Mouse (Mus musculus): ENCODE measurements around the gene Snrpd3. TPM values are rescaled to one million over a fixed set of nuclear protein-coding genes. Genes with fewer than 3 reads are reported as not detected.

Snrpd3 gene
- polyA plus RNA-seq, 1 experiment from 2014 or later: 141 TPM

DNA sequence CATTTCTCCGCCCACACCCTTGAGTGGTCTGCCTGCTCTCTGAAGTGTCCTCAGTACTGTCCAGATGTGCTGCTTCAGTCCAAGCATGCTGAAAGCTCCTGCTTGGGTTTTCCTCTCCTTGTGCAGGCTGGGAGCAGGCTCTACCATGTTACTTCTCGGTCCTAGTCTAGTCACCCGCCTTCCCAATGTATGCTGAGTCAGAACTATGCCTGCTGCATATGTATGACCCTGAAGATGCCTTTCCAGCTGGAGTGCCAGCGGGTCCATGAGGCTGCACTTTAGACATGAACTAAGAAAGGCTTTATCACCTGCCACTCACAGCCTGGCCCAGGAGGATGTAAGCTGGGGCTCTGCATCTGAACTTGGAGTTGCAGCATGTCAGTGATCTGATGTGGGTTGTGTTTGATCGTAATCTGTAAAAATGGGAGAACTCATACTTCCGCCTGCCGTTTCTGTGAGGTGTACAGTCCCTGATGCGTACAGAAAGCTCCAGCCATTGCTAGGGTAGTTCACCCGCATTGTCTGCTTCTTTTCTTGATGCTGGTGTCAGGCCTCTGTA is 14.3 kb downstream of the Snrpd3 start:
- H3K4me1 ChIP-seq (ENCODE audit: control insufficient read depth, insufficient read depth, low read length): no peaks in the 10 kb centered on the region
- no peak overlapping the region for H3K4me2 ChIP-seq (replicated peaks; ENCODE audit: low read depth, low read length)
- no peaks in the 10 kb centered on the region for H3K9me3 ChIP-seq (ENCODE audit: control insufficient read depth, low read depth, low read length)
- no peak overlapping the region for H3K4me3 ChIP-seq (ENCODE audit: low read depth, low read length)
- ATAC-seq (ENCODE audit: insufficient number of reproducible peaks, insufficient read depth, low FRiP score, low read depth): no peak
- 89% methylated on average over 9 of the region's 9 CpGs for WGBS
- no peak overlapping the region for H3K27ac ChIP-seq (ENCODE audit: low read length)
- H3K27me3 ChIP-seq (ENCODE audit: control insufficient read depth, insufficient read depth, low read length): no peaks in the 10 kb centered on the region
- H3K9ac ChIP-seq (replicated peaks; ENCODE audit: low read depth, low read length): no peak overlapping the region
- H3K36me3 ChIP-seq (ENCODE audit: control insufficient read depth, insufficient read depth, low read length): peaks cover 26% of the 10 kb centered on the region

GRCm38 (mm10) chr10:75534216-75534615 is 16.9 kb downstream of the Snrpd3 start:
- no peak overlapping the region for H3K27ac ChIP-seq (ENCODE audit: low read length)
- H3K9ac ChIP-seq (replicated peaks; ENCODE audit: low read depth, low read length): no peak overlapping the region
- 94% methylated on average over 8 of the region's 8 CpGs for WGBS
- H3K27me3 ChIP-seq (ENCODE audit: control insufficient read depth, insufficient read depth, low read length): no peaks in the 10 kb centered on the region
- no peak for ATAC-seq (ENCODE audit: insufficient number of reproducible peaks, insufficient read depth, low FRiP score, low read depth)
- H3K4me1 ChIP-seq (ENCODE audit: control insufficient read depth, insufficient read depth, low read length): no peaks in the 10 kb centered on the region
- peaks cover 26% of the 10 kb centered on the region for H3K36me3 ChIP-seq (ENCODE audit: control insufficient read depth, insufficient read depth, low read length)
- H3K9me3 ChIP-seq (ENCODE audit: control insufficient read depth, low read depth, low read length): no peaks in the 10 kb centered on the region
- no peak overlapping the region for H3K4me3 ChIP-seq (ENCODE audit: low read depth, low read length)
- H3K4me2 ChIP-seq (replicated peaks; ENCODE audit: low read depth, low read length): no peak overlapping the region

DNA sequence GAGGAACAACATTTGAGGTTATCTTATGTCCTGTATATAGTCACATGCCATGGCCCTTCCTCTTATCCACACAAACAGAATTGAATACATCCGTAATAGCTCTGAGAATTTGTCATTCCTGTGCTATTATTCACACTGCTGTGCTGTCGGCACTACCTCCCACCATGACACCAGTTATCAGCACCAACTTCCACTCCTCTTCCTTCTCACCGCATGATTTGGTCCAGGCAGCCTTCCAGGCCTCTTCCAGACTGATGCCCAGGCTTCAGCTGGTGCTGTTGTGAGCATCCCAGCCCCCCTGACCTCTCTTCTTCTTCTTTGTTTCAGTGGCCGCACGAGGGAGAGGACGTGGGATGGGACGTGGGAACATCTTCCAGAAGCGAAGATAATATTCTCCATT is 17.6 kb downstream of the Snrpd3 start:
- no peak overlapping the region for H3K27ac ChIP-seq (ENCODE audit: low read length)
- no peak overlapping the region for H3K9ac ChIP-seq (replicated peaks; ENCODE audit: low read depth, low read length)
- H3K4me3 ChIP-seq (ENCODE audit: low read depth, low read length): no peak overlapping the region
- no peaks in the 10 kb centered on the region for H3K27me3 ChIP-seq (ENCODE audit: control insufficient read depth, insufficient read depth, low read length)
- no peak overlapping the region for H3K4me2 ChIP-seq (replicated peaks; ENCODE audit: low read depth, low read length)
- H3K4me1 ChIP-seq (ENCODE audit: control insufficient read depth, insufficient read depth, low read length): no peaks in the 10 kb centered on the region
- no peaks in the 10 kb centered on the region for H3K9me3 ChIP-seq (ENCODE audit: control insufficient read depth, low read depth, low read length)
- 87% methylated on average over 8 of the region's 8 CpGs for WGBS
- H3K36me3 ChIP-seq (ENCODE audit: control insufficient read depth, insufficient read depth, low read length): peaks cover 26% of the 10 kb centered on the region
- ATAC-seq (ENCODE audit: insufficient number of reproducible peaks, insufficient read depth, low FRiP score, low read depth): no peak

DNA sequence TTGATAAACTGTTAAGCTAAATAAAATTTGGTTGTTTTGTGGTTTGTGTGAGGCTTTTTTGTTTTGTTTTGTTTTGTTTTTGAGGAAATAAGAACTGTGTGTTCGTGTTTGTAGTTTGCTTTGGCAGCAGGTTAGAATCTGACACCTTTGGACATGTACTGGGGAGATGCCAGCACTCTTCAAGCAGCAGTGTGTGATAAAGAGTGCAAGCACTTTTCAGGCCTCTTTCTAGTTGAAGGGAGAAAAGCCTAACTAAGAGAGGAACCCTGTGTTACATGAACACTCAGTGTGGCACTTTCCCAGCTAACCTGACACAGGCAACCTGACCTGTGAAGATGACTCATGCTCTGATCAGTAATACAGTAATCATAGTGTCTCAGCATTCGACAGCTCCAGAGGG is 18.1 kb downstream of the Snrpd3 start:
- peaks cover 26% of the 10 kb centered on the region for H3K36me3 ChIP-seq (ENCODE audit: control insufficient read depth, insufficient read depth, low read length)
- H3K27me3 ChIP-seq (ENCODE audit: control insufficient read depth, insufficient read depth, low read length): no peaks in the 10 kb centered on the region
- H3K9me3 ChIP-seq (ENCODE audit: control insufficient read depth, low read depth, low read length): no peaks in the 10 kb centered on the region
- no peak overlapping the region for H3K4me2 ChIP-seq (replicated peaks; ENCODE audit: low read depth, low read length)
- 92% methylated on average over 2 of the region's 2 CpGs for whole genome bisulfite sequencing
- H3K4me1 ChIP-seq (ENCODE audit: control insufficient read depth, insufficient read depth, low read length): no peaks in the 10 kb centered on the region
- ATAC-seq (ENCODE audit: insufficient number of reproducible peaks, insufficient read depth, low FRiP score, low read depth): no peak
- H3K4me3 ChIP-seq (ENCODE audit: low read depth, low read length): no peak overlapping the region
- H3K27ac ChIP-seq (ENCODE audit: low read length): no peak overlapping the region
- no peak overlapping the region for H3K9ac ChIP-seq (replicated peaks; ENCODE audit: low read depth, low read length)

GRCm38 (mm10) chr10:75536123-75536522 is 18.8 kb downstream of the Snrpd3 start:
- Histone ChIP-seq H3K9ac (replicated peaks; ENCODE audit: low read depth, low read length) (no peak overlapping the region), H3K4me3 (ENCODE audit: low read depth, low read length) (no peak overlapping the region), H3K27me3 (ENCODE audit: control insufficient read depth, insufficient read depth, low read length) (no peaks in the 10 kb centered on the region), H3K9me3 (ENCODE audit: control insufficient read depth, low read depth, low read length) (no peaks in the 10 kb centered on the region), H3K4me1 (ENCODE audit: control insufficient read depth, insufficient read depth, low read length) (no peaks in the 10 kb centered on the region), H3K36me3 (ENCODE audit: control insufficient read depth, insufficient read depth, low read length) (peaks cover 26% of the 10 kb centered on the region), H3K27ac (ENCODE audit: low read length) (no peak overlapping the region), H3K4me2 (replicated peaks; ENCODE audit: low read depth, low read length) (no peak overlapping the region)
- 85% methylated on average over 5 of the region's 5 CpGs for WGBS
- ATAC-seq (ENCODE audit: insufficient number of reproducible peaks, insufficient read depth, low FRiP score, low read depth): no peak

DNA sequence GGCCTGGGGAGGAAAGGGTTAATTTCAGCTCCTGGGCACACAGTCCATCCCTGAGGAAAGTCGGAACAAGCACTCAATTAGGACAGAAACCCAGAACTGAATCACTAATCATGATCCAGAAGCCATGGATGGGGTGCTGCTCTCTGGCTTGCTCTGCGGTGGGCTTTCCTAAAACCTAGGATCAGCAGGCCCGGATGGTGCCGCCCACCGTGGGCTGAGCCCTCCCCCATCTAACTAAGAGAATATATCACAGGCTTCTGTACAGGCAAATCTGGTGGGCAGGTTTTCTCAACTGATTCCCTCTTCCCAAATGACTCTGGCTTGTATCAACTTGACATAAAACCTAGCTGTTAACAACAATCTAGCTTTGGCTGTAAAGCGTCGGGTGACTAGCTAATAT is 30.6 kb downstream of the Snrpd3 start:
- no peak overlapping the region for H3K27ac ChIP-seq (ENCODE audit: low read length)

GRCm38 (mm10) chr10:75548486-75548885 is 31.1 kb downstream of the Snrpd3 start:
- WGBS: 48% methylated on average over 14 of the region's 14 CpGs
- H3K27me3 ChIP-seq (ENCODE audit: control insufficient read depth, insufficient read depth, low read length): no peaks in the 10 kb centered on the region
- H3K9me3 ChIP-seq (ENCODE audit: control insufficient read depth, low read depth, low read length): peaks cover 5% of the 10 kb centered on the region; the same call in 1 of the 2 replicates
- H3K4me1 ChIP-seq (ENCODE audit: control insufficient read depth, insufficient read depth, low read length): 0 out of 2 replicates have a peak, but pooled peaks cover 2% of the 10 kb centered on the region
- H3K36me3 ChIP-seq (ENCODE audit: control insufficient read depth, insufficient read depth, low read length): no peaks in the 10 kb centered on the region
- H3K27ac ChIP-seq (ENCODE audit: low read length): no peak overlapping the region
- H3K9ac ChIP-seq (replicated peaks; ENCODE audit: low read depth, low read length): no peak overlapping the region
- ATAC-seq (ENCODE audit: insufficient number of reproducible peaks, insufficient read depth, low FRiP score, low read depth): no peak
- H3K4me2 ChIP-seq (replicated peaks; ENCODE audit: low read depth, low read length): peak overlapping the region; percentile 16; the same call in 1 of the 2 replicates
- H3K4me3 ChIP-seq (ENCODE audit: low read depth, low read length): no peak overlapping the region

More for the DNA sequence above, 30.6 kb downstream of the Snrpd3 start:
- H3K4me2 ChIP-seq (replicated peaks; ENCODE audit: low read depth, low read length): no peak overlapping the region
- no peak overlapping the region for H3K4me3 ChIP-seq (ENCODE audit: low read depth, low read length)
- WGBS: 48% methylated on average over 7 of the region's 7 CpGs
- no peak for ATAC-seq (ENCODE audit: insufficient number of reproducible peaks, insufficient read depth, low FRiP score, low read depth)
- H3K9ac ChIP-seq (replicated peaks; ENCODE audit: low read depth, low read length): no peak overlapping the region
- H3K27me3 ChIP-seq (ENCODE audit: control insufficient read depth, insufficient read depth, low read length): no peaks in the 10 kb centered on the region
- 0 out of 2 replicates have a peak, but pooled peaks cover 2% of the 10 kb centered on the region for H3K4me1 ChIP-seq (ENCODE audit: control insufficient read depth, insufficient read depth, low read length)
- peaks cover 5% of the 10 kb centered on the region; the same call in 1 of the 2 replicates for H3K9me3 ChIP-seq (ENCODE audit: control insufficient read depth, low read depth, low read length)
- H3K36me3 ChIP-seq (ENCODE audit: control insufficient read depth, insufficient read depth, low read length): no peaks in the 10 kb centered on the region

- no peaks in the 10 kb centered on the region for H3K27me3 ChIP-seq (ENCODE audit: control insufficient read depth, insufficient read depth, low read length)
- 0 out of 2 replicates have a peak, but pooled peaks cover 2% of the 10 kb centered on the region for H3K4me1 ChIP-seq (ENCODE audit: control insufficient read depth, insufficient read depth, low read length)
- no peaks in the 10 kb centered on the region for H3K36me3 ChIP-seq (ENCODE audit: control insufficient read depth, insufficient read depth, low read length)
- H3K4me2 ChIP-seq (replicated peaks; ENCODE audit: low read depth, low read length): no peak overlapping the region
- no peak for ATAC-seq (ENCODE audit: insufficient number of reproducible peaks, insufficient read depth, low FRiP score, low read depth)
- peaks cover 5% of the 10 kb centered on the region; the same call in 1 of the 2 replicates for H3K9me3 ChIP-seq (ENCODE audit: control insufficient read depth, low read depth, low read length)
- no peak overlapping the region for H3K27ac ChIP-seq (ENCODE audit: low read length)
- 56% methylated on average over 7 of the region's 7 CpGs for WGBS
- no peak overlapping the region for H3K4me3 ChIP-seq (ENCODE audit: low read depth, low read length)
- H3K9ac ChIP-seq (replicated peaks; ENCODE audit: low read depth, low read length): no peak overlapping the region
Observed at GRCm38 (mm10) chr10:75549886-75550285, 32.5 kb downstream of the Snrpd3 start.

- H3K9me3 ChIP-seq (ENCODE audit: control insufficient read depth, low read depth, low read length): no peaks in the 10 kb centered on the region
- 26% methylated on average over 12 of the region's 12 CpGs for WGBS
- no peaks in the 10 kb centered on the region for H3K27me3 ChIP-seq (ENCODE audit: control insufficient read depth, insufficient read depth, low read length)
- H3K4me3 ChIP-seq (ENCODE audit: low read depth, low read length): no peak overlapping the region
- no peak overlapping the region for H3K9ac ChIP-seq (replicated peaks; ENCODE audit: low read depth, low read length)
- no peaks in the 10 kb centered on the region for H3K36me3 ChIP-seq (ENCODE audit: control insufficient read depth, insufficient read depth, low read length)
- 0 out of 2 replicates have a peak, but pooled peaks cover 2% of the 10 kb centered on the region for H3K4me1 ChIP-seq (ENCODE audit: control insufficient read depth, insufficient read depth, low read length)
- peak; percentile 30; the same call in 1 of the 2 replicates for ATAC-seq (ENCODE audit: insufficient number of reproducible peaks, insufficient read depth, low FRiP score, low read depth)
- H3K27ac ChIP-seq (ENCODE audit: low read length): no peak overlapping the region
- H3K4me2 ChIP-seq (replicated peaks; ENCODE audit: low read depth, low read length): 0 out of 2 replicates have a peak overlapping the region, but pooled peaks have one; percentile 3
Observed at GRCm38 (mm10) chr10:75551175-75551574, 33.8 kb downstream of the Snrpd3 start.

All from stomach, embryonic 14.5 days (tissue).